Mouse (Mus musculus) spleen, adult 18-20 months (tissue): ENCODE measurements at regions not wholly inside any gene's neighbourhood (a gene's known extent, or its start where the extent isn't known, plus 50 kb on each side); places are given as distances from the start of the nearest gene placed in this dataset.

ENCODE experiments used
- DNase-seq, 2 experiments: peaks; one replicate each; pipeline ENCODE4 v3.0.0; 2022; ENCODE audit warnings: mixed read lengths in 2 of 2

DNA sequence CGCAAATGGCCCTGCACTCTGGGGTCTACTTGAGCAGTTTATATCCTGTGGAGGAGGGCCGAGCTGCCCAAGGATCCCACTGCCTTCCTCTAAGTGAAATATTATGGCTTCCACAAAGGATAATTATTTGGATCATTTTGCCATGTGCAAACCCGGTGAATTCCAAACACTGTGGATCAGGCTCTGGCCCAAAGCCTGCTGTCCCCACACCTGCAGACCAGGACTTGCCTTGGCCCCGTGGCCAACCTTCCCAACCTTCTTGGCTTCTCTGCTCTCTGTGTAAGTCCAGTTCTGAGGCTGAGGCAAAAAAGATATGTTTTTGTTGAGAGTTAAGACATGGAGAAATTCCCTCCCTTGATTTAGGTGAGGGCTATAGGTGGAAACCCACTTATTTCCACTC is 234.0 kb downstream of the Snx10 start:
- DNase-seq: no peak

GRCm38 (mm10) chr6:51758781-51759180 is 235.1 kb downstream of the Snx10 start:
- no peak for DNase-seq

- no peak for DNase-seq
Measured at GRCm38 (mm10) chr6:51760372-51760771, 236.7 kb downstream of the Snx10 start.

DNA sequence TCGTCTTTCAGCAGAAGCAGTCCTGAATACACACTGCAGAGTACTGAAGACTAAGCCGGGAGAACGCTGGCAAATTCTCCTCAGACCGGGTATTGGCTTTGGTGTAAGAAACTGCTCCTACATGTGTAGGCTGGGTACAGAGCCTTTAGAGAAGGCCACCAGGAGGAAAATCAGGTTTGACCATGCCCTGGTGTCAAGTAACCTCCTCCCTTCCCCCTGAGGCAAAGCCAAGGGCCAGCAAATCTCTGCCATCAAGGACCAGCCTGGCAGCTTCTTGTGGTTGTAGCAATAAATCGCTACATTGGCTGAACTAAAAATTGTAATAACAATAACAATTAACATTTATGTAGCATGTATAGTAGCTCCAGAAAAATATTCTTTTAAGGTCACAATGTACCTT is 237.8 kb downstream of the Snx10 start:
- no peak for DNase-seq

GRCm38 (mm10) chr6:51766482-51766881 is 242.8 kb downstream of the Snx10 start:
- no peak for DNase-seq

- no peak for DNase-seq
Measured at GRCm38 (mm10) chr6:51767582-51768341, 244.1 kb downstream of the Snx10 start.

- no peak for DNase-seq
Measured at GRCm38 (mm10) chr6:51771001-51771400, 241.3 kb downstream of the Skap2 start.

- DNase-seq: no peak
Measured at GRCm38 (mm10) chr6:51771424-51771823, 240.9 kb downstream of the Skap2 start.

DNA sequence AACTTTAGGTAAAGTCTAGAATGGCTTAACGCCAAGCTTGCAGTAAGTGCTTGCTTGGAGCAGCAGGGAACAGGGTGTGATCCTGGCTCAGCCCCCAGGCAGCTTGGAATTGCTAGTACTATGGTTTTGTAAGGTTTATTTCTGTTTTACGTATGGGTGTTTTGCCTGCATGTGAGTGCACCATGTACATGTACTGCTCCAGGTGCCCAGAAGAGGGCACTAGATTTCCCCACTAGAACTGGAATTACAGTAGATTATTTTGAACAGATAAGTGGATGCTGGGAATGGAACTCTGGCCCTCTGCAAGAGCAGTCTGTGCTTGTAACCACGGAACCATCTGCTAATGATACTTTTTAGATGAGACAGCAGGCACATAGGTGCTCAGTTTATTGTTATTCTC is 237.6 kb downstream of the Skap2 start:
- DNase-seq: peak in 1 of 2 experiments; percentile 7

DNA sequence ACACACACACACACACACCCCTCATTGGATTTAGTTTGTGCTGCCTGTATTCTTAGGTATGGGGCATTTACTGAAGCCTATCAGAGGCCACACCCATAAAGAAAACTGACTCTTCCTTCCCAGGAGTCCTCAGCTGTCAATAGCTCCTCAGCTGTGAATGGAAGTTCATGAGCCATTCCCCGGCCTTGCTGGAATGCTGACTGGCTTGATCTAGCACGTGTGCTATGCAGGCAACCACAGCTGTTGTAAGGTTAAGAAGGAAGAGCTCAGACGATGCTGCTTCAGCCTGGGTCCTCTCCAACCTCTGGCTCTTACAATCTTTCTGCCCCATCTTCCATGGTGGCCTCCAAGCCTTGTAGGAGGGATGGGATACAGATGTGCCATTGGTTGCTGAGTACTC is 226.7 kb downstream of the Skap2 start:
- no peak for DNase-seq

DNA sequence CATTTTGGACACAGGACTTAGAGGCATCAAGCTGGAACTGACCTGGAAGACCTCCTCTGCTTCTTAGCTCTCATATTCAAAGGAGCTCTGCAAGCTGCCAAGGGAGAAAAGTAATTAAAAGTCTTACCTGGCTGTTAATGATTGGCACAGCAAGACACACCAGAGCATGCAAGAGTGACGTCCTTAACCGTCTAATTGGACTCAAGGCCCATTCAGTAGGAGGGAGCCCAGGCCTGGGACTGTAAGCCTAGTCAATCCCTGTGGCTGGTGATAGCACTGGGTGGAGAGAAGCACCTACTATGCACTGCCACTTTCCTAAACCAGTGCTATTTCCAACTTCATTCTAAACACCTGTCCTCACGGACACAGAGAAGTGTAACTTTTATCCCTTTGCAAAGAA is 225.5 kb downstream of the Skap2 start:
- no peak for DNase-seq

GRCm38 (mm10) chr6:51788156-51788555 is 224.2 kb downstream of the Skap2 start:
- no peak for DNase-seq

DNA sequence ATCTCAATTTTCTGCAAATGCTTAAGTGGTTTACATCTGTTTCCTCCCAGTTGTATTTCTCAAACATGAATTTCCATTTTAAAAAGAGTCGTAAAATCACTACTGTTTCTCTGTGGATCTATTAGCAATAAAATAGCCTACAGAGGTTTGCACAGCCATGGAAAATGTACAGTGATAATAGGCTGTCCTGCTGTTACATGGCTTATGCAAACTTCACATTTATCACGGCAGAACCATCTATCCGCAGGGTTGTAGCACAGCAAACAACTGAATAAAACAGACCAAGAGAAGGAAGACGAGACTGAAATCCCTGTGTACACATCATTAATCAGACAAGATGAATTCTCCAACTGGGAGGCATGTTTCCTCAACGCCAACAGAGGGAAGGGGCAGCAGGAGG is 222.1 kb downstream of the Skap2 start:
- no peak for DNase-seq

DNA sequence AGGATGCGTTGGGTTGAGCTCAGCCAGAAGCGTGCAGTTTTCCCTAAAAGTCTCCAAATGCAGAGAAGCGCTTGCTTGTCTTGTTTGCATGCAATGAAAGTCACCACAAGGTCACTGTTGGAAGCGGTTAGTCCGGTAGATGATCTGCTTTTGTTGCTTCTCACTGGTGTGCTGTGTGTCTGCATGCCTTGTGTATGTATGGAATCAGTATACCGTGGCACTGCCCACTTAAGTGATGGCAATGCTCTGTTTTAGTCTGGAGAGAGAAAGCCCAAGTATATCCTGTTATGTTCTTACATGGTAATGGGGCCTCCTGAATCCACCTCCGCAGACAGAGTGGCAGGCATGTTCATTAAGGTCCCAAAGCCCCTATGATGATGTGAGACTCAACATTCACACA is 221.7 kb downstream of the Skap2 start:
- no peak for DNase-seq

GRCm38 (mm10) chr6:51795300-51795699 is 217.0 kb downstream of the Skap2 start:
- DNase-seq: peak in 1 of 2 experiments; percentile 39

GRCm38 (mm10) chr6:51798577-51799240 is 213.6 kb downstream of the Skap2 start:
- DNase-seq: no peak

- no peak for DNase-seq
Measured at GRCm38 (mm10) chr6:51805656-51806055, 206.7 kb downstream of the Skap2 start.
